Mouse (Mus musculus) right cerebral cortex, postnatal 4 days (tissue): ENCODE results near the gene Olfr768.
"Not testable (repeated sequence)": the region's sequence is repeated elsewhere in the genome, so short reads cannot be mapped to it uniquely, and the experiment has no call there.

Source experiments
- DNase-seq: peaks from one replicate; pipeline ENCODE4 v3.0.0-alpha.2; 2022

The Olfr768 gene

DNA sequence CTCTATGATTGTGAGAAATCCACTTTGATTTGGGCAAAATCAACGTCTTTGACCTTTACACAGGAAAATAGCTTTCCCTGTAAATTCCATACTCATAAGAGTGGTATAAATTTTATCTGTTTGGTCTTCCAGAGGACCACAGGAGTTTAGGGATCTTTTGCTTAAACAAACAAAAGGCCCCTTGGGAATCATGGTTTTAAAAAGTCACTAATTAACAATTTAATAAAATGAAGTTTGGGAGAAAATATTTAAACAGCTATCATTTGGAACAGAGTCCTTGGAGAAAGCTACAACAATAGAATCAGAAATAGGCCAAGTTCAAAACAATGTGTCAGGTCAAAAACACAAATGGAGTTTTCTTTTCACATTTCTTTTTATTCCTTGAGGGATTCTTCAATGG, at the start of gene Olfr768:
Gene Olfr768, minus strand, starts transcription at position 101 of the 400 bp plus-strand sequence.
- DNase-seq: no peak

DNA sequence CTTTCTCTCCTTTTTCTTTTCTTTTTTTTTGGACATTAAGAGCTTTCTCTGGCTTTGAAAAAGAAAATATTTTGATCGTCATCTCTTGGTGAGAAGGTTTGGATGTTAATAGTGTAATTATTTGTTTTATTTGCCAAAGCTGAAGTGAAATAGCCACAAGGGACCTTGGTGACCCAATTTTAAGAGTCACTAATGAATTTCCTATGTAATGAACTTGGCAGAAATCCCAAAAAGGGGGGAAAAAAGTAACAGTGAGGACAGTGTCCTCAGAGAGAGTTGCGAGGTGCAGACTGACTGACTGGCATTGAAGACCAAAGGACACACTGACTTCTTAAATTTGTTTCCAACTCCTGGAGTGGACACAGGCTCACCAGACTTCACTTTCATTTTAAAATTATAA, 39.7 kb upstream of the Olfr768 start, which contains the start of gene Olfr770:
Gene Olfr770, minus strand, starts transcription at position 101 of the 400 bp plus-strand sequence.
- no peak for DNase-seq

DNA sequence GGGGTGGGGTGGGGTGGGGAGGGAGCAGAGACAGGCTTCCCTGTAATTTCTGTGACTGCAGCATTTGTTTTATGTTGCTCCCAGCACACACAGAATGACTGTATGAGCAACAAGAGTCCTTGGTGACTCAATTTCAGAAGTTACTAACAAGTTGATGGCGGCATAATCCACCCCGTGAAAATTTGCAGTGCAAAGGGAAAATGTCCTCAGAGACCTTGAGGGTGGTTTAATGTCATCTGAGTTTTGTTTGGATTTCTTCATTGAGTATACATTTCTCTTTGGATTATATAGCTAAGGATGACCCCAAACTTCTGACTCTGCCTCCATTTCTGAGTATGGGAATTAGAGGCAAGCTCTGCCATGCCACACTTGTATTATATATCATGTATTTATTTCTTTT, 18.6 kb upstream of the Olfr768 start, which contains the start of gene Olfr769:
Gene Olfr769, minus strand, starts transcription at position 101 of the 400 bp plus-strand sequence.
- no peak for DNase-seq

GRCm38 (mm10) chr10:129115146-129115545, 16.0 kb upstream of the Olfr768 start:
- DNase-seq: no peak

GRCm38 (mm10) chr10:129101231-129101630, 2.1 kb upstream of the Olfr768 start:
- DNase-seq: no peak

GRCm38 (mm10) chr10:129082810-129083209, 16.4 kb downstream of the Olfr768 start, which contains the start of gene Olfr767:
Gene Olfr767 (minus strand): TSS chr10:129082910.
- DNase-seq: not testable (repeated sequence)

GRCm38 (mm10) chr10:129068877-129069276, 30.3 kb downstream of the Olfr768 start, which contains the start of gene Olfr766-ps1:
Gene Olfr766-ps1 (minus strand): TSS chr10:129068977.
- DNase-seq: no peak

DNA sequence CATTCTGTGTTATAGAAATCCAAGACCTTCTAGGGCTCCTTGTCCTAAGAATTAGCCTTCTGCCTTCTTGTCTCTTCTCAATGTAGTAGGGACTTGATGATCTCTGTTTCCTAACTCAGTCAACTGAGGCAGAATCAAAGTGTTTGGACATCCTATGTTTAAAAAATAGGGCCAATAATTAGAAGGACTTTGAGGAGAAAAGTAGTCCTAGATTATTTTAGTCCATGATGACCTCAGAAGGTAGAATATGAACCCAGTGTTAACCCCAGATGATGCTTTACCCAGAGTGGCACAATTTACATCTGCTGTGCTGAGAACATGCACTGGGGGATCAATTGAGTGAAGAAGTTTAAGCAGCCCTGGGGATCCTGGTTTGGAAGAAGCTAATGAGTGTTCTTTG, 49.3 kb downstream of the Olfr768 start, which contains the start of gene Olfr765:
Gene Olfr765, minus strand, starts transcription at position 101 of the 400 bp plus-strand sequence.
- not testable (repeated sequence) for DNase-seq
